Mouse (Mus musculus) E14TG2a.4 (cell line): ENCODE data around the gene Tcea2.

ENCODE experiments used
- CTCF ChIP-seq: conservative IDR thresholded peaks from 2 replicates; pipeline ENCODE4 v1.5.1; 2014; ENCODE audit warnings: low read length
- POU5F1 ChIP-seq: IDR thresholded peaks from 2 replicates; pipeline ENCODE4 v1.6.1; 2014; ENCODE audit warnings: low read length, borderline replicate concordance

- TF ChIP-seq POU5F1 (no peak), CTCF (no peak)
Observed at GRCm38 (mm10) chr2:181671326-181671725, 8.8 kb upstream of the Tcea2 start, which contains the start of gene Sox18.
